Mouse (Mus musculus) fat pad, adult 2 months (tissue): ENCODE data around the gene Gm10643.
A peak's percentile ranks its signal among the peaks of the same experiment; 100 is the strongest.

Experiments
- DNase-seq: peaks from one replicate; pipeline ENCODE4 v3.0.0-alpha.2; 2011; ENCODE audit warnings: low read depth, low spot score; ENCODE audit errors: extremely low read depth

Gm10643 gene

GRCm38 (mm10) chr8:84071921-84072320, 7.0 kb upstream of the Gm10643 start:
- no peak for DNase-seq

DNA sequence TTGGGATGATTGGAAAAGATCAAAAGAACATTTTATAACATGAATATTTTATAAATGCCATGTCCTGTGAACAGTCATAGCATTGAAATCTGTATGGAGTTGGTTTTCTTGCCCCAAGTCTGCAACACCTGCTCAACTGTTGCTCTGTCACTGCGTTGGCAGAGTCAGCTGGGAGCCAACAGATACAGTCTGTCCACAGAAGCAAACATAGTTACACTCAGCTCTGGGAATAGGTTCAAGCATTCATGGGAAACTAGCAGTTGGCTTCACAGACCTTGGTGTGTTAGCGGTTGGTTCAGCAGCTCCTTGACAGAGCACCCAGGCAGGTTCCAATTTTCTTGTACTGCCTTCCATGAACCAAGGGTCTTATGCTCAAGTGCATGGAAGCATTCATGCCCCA, 5.7 kb upstream of the Gm10643 start:
- no peak for DNase-seq

GRCm38 (mm10) chr8:84070241-84070640, 5.3 kb upstream of the Gm10643 start:
- DNase-seq, result no peak

- DNase-seq, result no peak
Observed at GRCm38 (mm10) chr8:84069750-84070149, 4.8 kb upstream of the Gm10643 start.

DNA sequence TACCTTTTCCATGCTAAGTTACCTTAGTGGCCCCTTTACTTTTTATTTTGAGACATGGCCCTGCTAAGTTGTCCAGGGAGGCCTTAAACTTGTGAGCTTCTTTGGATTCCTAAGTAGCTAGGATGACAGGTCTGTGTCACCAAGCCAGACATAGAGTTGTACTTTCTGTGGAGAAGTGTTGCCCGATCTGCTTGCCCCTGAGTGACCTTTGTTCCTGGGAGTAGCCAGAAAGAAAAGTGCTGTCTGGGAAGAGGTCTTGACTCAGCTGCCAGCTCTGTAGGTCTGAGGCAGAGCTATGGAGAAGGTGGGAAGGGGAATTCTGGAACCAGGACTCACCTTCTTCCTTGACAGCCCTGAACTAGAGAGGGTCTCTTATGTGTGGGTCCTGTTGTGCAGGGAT, 4.2 kb upstream of the Gm10643 start:
- DNase-seq, result no peak

DNA sequence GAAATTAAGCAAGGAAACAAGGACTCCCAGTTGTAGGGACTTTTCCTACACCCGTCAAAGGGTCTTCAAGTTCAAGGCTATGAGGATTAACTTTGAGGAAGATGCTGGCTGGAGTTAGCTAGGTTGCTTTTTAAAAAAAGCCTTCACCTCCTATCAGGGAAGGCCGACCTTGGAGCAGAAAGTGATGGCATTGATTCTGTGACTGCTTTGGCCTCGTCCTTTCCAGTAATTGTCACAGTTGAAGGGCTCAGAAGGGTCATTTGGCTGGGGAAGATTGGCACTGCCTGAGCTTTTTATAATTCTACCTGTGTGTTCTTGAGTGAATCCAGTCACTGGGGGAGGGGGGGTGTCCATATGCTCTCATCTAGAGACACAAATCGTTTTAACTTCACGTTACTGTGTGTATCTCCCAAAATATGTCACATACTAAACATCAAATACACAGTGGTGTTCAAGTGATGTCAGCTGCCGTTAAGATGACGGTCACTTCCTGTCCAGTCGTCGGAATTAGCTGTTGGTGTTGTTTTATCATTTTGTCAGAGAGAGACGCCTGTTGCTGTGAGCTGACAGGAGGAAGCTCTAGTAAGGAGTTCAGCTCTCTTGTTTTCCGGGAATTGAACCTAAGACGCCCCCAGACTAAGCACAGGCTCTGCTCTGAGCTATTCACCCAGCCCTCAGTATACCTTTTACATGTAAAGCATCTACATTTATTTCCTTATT, 3.5 kb upstream of the Gm10643 start:
- no peak for DNase-seq

GRCm38 (mm10) chr8:84067911-84068310, 3.0 kb upstream of the Gm10643 start:
- no peak for DNase-seq

GRCm38 (mm10) chr8:84067047-84067573, 2.2 kb upstream of the Gm10643 start:
- no peak for DNase-seq

- DNase-seq, result peak; percentile 98
Observed at GRCm38 (mm10) chr8:84066291-84066930, 1.5 kb upstream of the Gm10643 start, which contains the start of gene Rfx1. Rfx1 (plus strand) TSS chr8:84066834.

GRCm38 (mm10) chr8:84065457-84066072, 628 bp upstream of the Gm10643 start:
- DNase-seq, result no peak

DNA sequence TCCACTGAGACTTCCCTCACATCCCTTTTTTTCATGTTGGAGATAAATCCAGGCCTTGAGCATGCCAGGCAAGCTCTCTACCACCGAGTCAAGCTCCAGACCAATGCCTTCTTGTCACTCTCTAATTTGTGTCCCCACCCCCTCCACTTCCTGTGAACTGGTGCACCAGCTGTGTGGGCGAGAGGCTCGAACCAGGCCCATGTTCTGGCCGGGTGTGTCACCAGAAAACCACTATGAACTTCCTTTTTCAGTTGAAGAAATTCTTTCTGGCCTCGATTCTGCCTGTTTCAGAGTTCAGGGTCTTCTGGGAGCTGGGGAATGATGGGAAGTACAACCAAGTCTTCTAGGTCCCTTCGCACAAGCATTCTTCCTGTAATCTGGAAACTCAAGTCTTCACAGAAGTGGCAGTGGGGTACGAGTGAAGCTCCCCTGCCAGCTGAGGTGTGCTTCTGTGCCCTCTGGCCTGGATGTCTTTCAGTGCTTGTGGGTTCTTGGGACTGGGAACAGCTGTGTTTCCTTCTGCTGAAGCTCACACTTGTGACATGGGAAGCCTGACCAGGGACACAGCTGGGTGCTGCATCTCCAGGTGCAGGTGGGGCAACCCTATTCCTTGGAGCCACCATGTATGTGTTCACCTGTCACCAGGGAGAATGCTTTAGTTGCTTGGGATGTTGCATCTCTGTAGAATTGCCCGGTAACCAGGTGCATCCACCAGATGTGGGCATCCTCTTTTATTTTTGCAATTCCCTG, 901 bp downstream of the Gm10643 start:
- DNase-seq, result no peak

DNA sequence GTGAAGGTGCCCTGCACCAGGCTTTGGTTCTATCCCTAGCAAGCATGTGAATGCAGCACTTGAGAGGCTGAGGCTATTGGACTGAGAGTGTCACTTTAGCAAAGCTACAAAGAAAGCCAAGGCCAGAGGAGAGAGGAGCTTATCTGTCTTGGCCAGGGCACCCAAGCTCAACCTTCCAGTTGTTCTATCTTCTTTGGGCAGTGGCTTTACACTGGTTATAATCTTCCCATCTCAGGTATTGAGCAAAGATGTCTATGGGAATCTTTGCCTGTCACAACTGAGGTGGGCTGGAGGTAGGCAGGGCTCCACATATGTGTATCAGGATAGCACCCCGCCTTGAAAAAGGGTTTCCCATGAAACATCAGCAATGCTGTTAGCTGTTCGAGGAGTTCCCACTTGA, 4.7 kb downstream of the Gm10643 start:
- DNase-seq, result no peak

- no peak for DNase-seq
Observed at GRCm38 (mm10) chr8:84059226-84059625, 5.7 kb downstream of the Gm10643 start.

DNA sequence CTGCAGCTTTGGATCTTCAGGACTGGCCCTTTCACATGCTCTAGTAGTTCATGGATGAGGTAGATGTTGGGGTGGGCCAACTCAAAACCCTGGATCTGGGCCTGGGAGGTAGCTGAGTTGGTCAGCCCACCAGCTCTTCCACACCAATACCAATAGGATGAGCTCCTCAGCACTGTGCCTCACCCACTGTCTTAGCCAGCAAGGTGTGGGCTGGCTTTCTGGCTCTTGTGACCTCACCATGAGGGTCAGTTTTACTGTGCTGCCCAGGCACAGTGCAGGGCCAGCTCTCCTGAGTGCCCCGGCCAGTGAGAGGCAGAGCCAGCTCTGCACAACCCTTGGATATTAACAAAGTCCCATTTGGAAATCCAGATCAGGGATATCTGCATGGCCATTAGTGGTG, 7.1 kb downstream of the Gm10643 start:
- DNase-seq, result no peak

DNA sequence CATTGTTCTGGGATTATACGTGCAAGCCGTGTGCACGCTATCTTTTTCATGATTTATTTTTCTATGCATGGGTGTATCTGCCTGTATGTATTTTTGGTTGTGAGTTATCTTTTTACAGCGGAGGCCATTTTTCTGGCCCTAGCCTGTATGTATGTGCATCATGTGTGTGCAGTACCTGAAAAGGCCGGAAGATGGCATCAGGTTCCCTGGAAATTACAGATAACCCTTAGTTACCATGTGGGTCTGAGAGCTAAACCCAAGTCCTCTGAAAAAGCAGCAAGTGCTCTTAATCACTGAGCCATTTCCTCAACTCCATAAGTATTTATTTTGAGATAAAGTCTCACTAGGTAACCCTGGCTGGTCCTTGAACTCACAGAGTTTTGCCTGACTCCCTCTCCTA, 11.7 kb downstream of the Gm10643 start:
- no peak for DNase-seq

DNA sequence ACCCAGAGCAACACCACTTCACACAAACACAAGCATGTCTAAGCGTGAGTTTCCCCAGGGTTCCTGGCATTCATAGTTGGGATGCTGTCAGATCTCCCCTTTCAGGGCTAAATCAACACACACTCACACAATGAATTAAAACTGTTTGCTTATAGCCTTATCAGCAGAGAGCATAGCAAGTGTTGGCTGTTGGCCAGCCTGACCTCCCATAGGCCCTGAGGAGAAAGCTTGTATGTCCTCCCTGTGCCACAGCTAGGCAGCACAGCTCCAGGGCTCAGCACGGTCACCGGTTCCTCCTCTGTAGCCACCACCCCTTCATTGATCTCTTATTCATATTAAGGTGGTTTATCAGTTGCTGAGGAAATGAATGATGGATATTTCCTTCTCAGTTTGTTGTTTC, 12.2 kb downstream of the Gm10643 start:
- no peak for DNase-seq

DNA sequence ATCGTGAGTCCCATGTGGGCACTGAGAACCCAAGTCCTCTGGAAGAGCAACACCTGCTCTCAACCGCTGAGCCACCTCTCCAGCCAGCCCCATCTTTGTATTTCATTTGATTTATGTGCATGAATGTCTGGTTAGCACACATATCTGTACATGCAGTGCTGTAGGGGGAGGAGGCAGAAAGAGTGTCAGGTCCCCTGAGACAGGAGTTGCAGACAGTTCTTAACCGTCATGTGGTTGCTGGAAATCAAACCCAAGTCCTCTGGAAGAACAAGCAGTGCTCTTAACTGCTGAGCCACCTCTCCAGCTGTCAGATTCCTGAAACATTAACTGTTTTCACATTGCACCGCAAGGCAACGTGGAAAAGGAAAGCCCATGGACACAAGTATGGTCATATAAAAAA, 16.8 kb downstream of the Gm10643 start:
- DNase-seq, result no peak

- DNase-seq, result no peak
Observed at GRCm38 (mm10) chr8:84046505-84046904, 18.4 kb downstream of the Gm10643 start.

- DNase-seq, result no peak
Observed at GRCm38 (mm10) chr8:84044900-84045299, 20.0 kb downstream of the Gm10643 start, which contains the start of gene Rln3. Rln3 (minus strand) TSS chr8:84045000.

- no peak for DNase-seq
Observed at GRCm38 (mm10) chr8:84044103-84044502, 20.8 kb downstream of the Gm10643 start.

GRCm38 (mm10) chr8:84042948-84043342, 22.0 kb downstream of the Gm10643 start:
- no peak for DNase-seq
